Mouse (Mus musculus) E14TG2a.4 (cell line): Measurements from ENCODE around the gene Tmem110.

ENCODE experiments used
- H3K27me3 ChIP-seq: 2 replicates; pipeline ENCODE4 v1.6.1; 2014; ENCODE audit warnings: low read length, control low read depth; ENCODE audit not compliant: insufficient read depth
- H3K36me3 ChIP-seq: 2 replicates; pipeline ENCODE4 v1.6.1; 2014; ENCODE audit warnings: low read length, control low read depth; ENCODE audit not compliant: insufficient read depth
- H3K4me1 ChIP-seq: replicated peaks from 2 replicates; pipeline ENCODE4 v1.6.1; 2014; ENCODE audit warnings: low read depth, low read length, control low read depth
- H3K4me3 ChIP-seq: replicated peaks from 2 replicates; pipeline ENCODE4 v1.5.1; 2014; ENCODE audit warnings: mild to moderate bottlenecking, low read length
- H3K9me3 ChIP-seq: 2 replicates; pipeline ENCODE4 v1.6.1; 2014; ENCODE audit warnings: low read length, control low read depth
- CTCF ChIP-seq: conservative IDR thresholded peaks from 2 replicates; pipeline ENCODE4 v1.5.1; 2014; ENCODE audit warnings: low read length
- NANOG ChIP-seq: IDR thresholded peaks from 2 replicates; pipeline ENCODE4 v1.6.1; 2014; ENCODE audit warnings: borderline replicate concordance, low read length, mixed read lengths
- POU5F1 ChIP-seq: IDR thresholded peaks from 2 replicates; pipeline ENCODE4 v1.6.1; 2014; ENCODE audit warnings: low read length, borderline replicate concordance

Gene Tmem110

DNA sequence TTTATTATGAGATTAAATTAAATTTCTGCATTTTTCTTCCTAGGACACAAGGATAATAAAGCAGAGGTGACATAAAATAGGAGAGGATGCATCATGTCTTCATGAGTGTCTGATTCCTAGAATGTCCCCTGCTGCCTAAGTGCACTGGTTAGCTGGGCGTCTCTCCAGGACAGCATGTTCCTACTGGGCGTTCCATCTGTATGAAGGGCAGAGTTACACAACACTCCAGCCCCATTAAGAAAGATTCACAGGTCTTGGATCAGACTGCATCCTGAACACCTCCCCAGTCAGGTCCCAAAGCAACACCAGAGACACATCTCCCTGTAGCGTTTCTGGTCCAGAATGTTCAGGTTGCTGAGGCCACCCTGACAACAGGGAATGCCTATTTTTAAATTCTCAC is 29.9 kb downstream of the Tmem110 start:
- no peaks in the 10 kb centered on the region for H3K27me3 ChIP-seq
- H3K36me3 ChIP-seq: peaks cover 8% of the 10 kb centered on the region; the same call in 1 of the 2 replicates
- TF ChIP-seq CTCF (no peak), POU5F1 (no peak), NANOG (no peak)
- H3K4me3 ChIP-seq: no peak overlapping the region
- H3K9me3 ChIP-seq: no peaks in the 10 kb centered on the region
- H3K4me1 ChIP-seq: peaks cover 5% of the 10 kb centered on the region

DNA sequence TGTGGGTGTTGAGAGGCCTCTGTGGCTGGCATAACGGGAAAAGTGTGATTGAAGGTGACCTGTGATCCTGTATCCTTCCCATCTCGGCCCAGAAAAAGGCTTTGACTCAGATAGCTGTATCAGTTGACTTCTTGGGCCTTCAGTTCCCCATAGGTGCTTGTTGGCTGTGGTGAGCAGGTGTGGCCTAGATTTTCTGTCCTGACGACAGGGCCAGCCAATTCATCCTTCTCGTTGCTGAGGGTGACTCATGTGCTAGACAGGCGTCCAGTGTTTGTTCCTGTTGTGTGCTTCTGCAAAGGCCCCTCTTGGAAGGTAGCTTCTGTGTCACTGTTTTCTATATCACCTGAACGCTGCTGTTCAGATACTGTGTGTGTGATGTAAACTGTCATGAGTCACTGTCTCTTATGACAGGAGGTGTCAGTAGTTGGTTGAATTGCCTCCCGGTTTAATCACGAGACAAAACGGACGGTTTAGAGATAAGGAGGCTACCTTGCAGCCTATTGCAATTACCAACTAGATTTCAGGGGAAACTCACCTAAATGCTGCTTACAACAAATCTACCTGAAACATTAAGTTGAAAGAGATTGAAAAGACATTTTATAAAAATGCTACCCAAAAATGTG is 31.6 kb downstream of the Tmem110 start:
- peaks cover 8% of the 10 kb centered on the region; the same call in 1 of the 2 replicates for H3K36me3 ChIP-seq
- TF ChIP-seq CTCF: no peak
- no peak for TF ChIP-seq POU5F1
- no peak for TF ChIP-seq NANOG

DNA sequence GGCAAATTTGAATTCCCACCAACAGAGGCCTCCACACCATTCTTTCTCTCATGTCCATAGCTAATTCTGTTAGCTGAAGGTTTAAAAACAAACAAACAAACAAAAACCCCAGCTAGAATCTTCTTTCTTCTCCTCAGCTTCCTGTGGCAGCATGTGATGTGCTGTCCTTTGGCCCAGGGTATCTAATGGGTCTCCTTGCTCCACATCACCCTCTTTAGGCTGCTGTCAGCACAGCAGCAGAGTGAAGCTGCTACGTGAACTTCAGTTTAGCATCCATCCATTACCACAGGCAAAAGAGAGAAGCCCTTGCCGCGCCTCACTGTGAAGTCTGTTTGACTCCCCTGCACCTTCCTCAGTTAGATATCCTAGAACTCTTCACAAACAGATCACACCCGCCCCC is 32.6 kb downstream of the Tmem110 start:
- Histone ChIP-seq H3K4me1 (peaks cover 17% of the 10 kb centered on the region), H3K4me3 (no peak overlapping the region), H3K27me3 (no peaks in the 10 kb centered on the region), H3K36me3 (peaks cover 8% of the 10 kb centered on the region; the same call in 1 of the 2 replicates), H3K9me3 (no peaks in the 10 kb centered on the region)
- no peak for TF ChIP-seq NANOG
- TF ChIP-seq CTCF: peak; percentile 40

More for the DNA sequence above, 31.6 kb downstream of the Tmem110 start:
- H3K9me3 ChIP-seq: no peaks in the 10 kb centered on the region
- H3K4me1 ChIP-seq: peaks cover 14% of the 10 kb centered on the region
- no peak overlapping the region for H3K4me3 ChIP-seq
- H3K27me3 ChIP-seq: no peaks in the 10 kb centered on the region

DNA sequence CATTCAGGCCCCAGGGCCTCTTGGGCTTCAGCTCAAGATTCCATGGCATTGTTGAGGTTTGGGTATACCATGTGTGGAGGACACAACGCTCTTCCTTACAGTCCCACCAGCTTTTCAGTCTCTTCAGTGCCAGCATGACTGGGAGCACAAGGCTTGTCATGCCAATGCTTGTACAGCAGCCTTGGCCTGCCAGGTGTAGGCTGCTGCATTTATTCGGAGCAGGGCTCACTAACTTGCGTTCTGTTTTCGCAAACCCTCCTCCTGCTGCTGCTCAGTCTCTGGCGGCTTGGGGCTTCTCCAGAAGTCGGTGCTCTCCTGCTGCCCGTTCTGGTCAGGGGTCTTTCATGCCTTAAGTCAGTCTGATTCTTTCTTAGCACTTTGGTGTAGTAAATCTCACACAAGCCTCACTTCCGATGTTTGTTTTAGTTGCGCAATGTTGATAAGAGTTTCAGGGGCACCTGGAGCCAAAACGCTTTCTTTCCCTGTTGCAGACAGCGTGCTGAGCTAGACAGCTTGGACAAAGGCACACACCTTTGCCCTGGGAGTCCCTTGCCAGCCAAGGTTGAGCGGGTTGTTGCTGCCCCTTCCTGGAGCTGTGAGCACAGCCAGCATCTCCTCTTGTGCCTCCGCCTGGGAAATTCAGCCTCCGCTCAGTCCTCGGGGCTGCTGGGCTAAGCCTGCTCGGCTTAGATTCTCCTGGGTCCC is 36.2 kb downstream of the Tmem110 start:
- H3K27me3 ChIP-seq: no peaks in the 10 kb centered on the region
- peaks cover 17% of the 10 kb centered on the region for H3K4me1 ChIP-seq
- H3K36me3 ChIP-seq: peaks cover 35% of the 10 kb centered on the region
- H3K9me3 ChIP-seq: no peaks in the 10 kb centered on the region
- TF ChIP-seq POU5F1: no peak
- TF ChIP-seq CTCF: no peak
- TF ChIP-seq NANOG: no peak
- peak overlapping the region; percentile 32; the same call in 1 of the 2 replicates for H3K4me3 ChIP-seq

DNA sequence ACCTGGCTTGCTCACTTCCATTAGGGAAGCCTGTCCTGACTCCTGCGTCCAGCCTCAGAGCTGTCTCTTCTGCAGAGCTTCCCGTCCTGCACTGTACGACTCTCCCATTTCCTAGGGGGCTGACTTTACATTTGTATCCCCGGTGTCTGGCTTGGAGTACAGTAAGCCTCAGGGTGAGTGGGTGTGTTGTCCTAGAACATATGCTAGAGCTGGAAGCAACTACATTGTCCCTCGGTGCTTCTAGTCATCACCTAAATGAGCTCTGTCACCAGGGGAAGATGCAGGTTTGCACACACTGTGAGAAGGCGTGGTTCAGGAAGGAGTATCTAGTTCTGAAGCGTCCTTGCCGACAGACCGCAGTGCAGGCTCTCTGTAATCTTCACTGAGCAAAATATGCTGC is 37.0 kb downstream of the Tmem110 start:
- H3K4me3 ChIP-seq: no peak overlapping the region
- no peak for TF ChIP-seq CTCF
- no peak for TF ChIP-seq NANOG
- TF ChIP-seq POU5F1: no peak
- H3K36me3 ChIP-seq: peaks cover 41% of the 10 kb centered on the region
- peaks cover 19% of the 10 kb centered on the region for H3K4me1 ChIP-seq
- no peaks in the 10 kb centered on the region for H3K27me3 ChIP-seq
- no peaks in the 10 kb centered on the region for H3K9me3 ChIP-seq

DNA sequence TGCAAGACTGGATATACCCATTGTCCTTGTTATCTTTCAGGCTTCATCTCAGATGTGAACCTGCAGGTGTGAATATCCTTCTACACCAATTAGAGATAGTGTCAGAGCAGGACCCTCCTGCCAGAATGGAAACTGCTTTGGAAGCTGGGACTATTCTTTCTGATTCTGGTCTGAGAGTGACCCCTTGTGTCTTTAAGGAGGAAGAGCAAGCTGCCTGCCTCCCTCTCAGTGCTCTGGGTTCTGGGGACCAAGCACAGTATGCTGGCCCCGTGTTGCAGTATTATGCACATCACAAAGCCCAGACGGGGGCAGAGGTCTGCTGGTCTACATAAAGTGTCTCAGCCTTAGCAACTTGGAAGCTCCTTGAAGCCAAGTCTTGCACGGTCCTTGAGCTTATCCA is 39.9 kb downstream of the Tmem110 start:
- no peak for TF ChIP-seq POU5F1
- TF ChIP-seq NANOG: no peak
- peak; percentile 38 for TF ChIP-seq CTCF
- no peaks in the 10 kb centered on the region for H3K9me3 ChIP-seq
- H3K4me1 ChIP-seq: peaks cover 39% of the 10 kb centered on the region

DNA sequence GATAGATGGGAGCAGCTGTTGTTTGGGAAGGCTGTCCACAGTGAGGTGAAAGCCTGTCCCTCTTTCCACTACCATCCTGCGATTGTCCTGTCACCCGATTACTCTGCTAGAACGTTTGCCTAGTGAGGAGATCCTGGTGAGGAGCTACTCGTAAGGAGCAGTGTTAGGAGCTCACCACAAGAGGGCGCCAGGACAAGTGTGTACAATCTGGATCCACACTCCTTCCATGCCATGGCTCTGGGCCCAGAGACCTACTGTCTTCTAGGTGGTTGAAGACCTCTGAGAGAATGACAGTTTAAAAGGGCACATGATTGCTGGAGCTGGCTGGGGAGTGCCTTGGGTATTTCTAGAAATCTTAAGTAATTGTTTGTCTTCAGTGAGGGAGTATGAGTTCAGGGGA is 41.7 kb downstream of the Tmem110 start:
- Histone ChIP-seq H3K36me3 (peaks cover 60% of the 10 kb centered on the region), H3K27me3 (no peaks in the 10 kb centered on the region), H3K4me3 (no peak overlapping the region), H3K4me1 (peaks cover 38% of the 10 kb centered on the region), H3K9me3 (no peaks in the 10 kb centered on the region)
- TF ChIP-seq CTCF (peak; percentile 94), NANOG (no peak)

More for the DNA sequence above, 39.9 kb downstream of the Tmem110 start:
- Histone ChIP-seq H3K36me3 (peaks cover 53% of the 10 kb centered on the region), H3K4me3 (no peak overlapping the region), H3K27me3 (no peaks in the 10 kb centered on the region)

DNA sequence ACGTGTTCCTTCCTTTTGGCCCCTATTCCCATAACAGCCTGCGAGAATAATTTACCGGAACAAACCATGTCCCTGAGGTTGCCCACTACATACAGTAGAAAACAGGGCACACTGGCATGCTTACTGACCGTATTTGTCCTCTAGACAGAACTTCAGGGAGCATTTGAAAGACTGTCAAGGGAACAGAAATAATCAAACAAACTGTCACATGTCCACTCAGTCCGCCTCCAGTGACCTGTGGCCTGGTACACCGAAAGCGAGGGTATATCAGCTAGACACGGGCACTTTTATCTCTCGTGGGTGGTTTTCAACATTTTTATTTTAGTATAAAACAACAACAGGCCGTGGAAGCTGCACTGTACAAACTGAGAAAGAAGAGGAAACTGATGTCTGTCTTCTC is 43.4 kb downstream of the Tmem110 start:
- Histone ChIP-seq H3K4me1 (peaks cover 37% of the 10 kb centered on the region), H3K4me3 (no peak overlapping the region), H3K36me3 (peaks cover 69% of the 10 kb centered on the region), H3K9me3 (no peaks in the 10 kb centered on the region), H3K27me3 (no peaks in the 10 kb centered on the region)
- no peak for TF ChIP-seq CTCF
- no peak for TF ChIP-seq NANOG
- no peak for TF ChIP-seq POU5F1

DNA sequence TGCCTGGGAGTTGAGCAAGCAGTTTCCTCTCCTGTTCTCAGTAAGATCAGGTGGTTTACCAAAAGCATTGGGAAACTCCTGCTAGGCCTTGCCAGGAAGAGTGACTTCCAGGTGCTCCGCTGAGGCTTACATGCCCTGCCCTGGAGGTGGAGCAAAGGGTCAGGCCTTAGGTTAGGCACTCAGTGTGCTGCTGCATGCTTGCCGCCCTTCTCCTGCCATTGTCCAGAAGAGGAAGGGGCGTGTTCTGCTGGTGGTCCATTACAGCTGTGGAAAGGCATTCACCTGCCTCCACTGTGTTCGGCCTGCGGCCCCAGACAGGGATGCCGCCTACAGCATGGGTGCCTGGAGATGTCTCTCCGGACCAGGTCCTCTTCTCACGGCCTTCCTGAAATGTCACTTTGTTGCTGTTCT is 44.0 kb downstream of the Tmem110 start:
- peaks cover 69% of the 10 kb centered on the region for H3K36me3 ChIP-seq
- H3K27me3 ChIP-seq: no peaks in the 10 kb centered on the region
- TF ChIP-seq POU5F1 (no peak), CTCF (no peak), NANOG (no peak)
- peak overlapping the region; percentile 42 for H3K4me3 ChIP-seq
- peaks cover 37% of the 10 kb centered on the region for H3K4me1 ChIP-seq
- no peaks in the 10 kb centered on the region for H3K9me3 ChIP-seq
